Mouse (Mus musculus): ENCODE measurements around the gene Galm. TPM values are rescaled to one million over a fixed set of nuclear protein-coding genes. Genes with fewer than 3 reads are reported as not detected.

Gene Galm
- polyA plus RNA-seq, 1 experiment from 2014 or later, result 16.4 TPM

DNA sequence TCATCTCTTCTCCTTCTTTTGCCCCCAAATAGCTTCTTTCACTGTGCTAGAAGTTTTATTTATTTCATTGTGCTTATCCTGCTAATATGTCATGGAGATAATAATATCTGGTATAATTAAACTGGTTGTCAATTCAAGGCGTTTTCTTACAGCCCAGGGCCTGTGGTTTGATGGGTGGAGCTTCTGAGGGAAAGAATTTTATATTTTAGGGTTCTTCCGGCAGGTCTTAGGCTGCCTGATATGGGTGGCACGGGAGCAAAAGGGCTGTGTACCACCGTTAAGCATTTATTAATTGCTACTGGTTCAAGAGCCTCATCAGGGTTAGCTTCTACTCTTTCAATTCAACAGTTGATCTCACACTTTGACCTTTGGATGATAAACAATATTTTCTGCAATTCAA is 5.2 kb downstream of the Galm start:
- Histone ChIP-seq H3K9ac (ENCODE audit: low read depth, low read length) (no peak overlapping the region), H3K27me3 (ENCODE audit: control insufficient read depth, insufficient read depth, low read length) (no peaks in the 10 kb centered on the region), H3K4me1 (ENCODE audit: control insufficient read depth, insufficient read depth, low read length) (peaks cover 7% of the 10 kb centered on the region; the same call in 1 of the 2 replicates), H3K4me3 (ENCODE audit: low read length) (no peak overlapping the region), H3K27ac (ENCODE audit: low read depth, low read length) (no peak overlapping the region), H3K4me2 (replicated peaks; ENCODE audit: low read depth, low read length) (no peak overlapping the region), H3K36me3 (ENCODE audit: control insufficient read depth, insufficient read depth, low read length) (no peaks in the 10 kb centered on the region), H3K9me3 (ENCODE audit: control insufficient read depth, low read length) (no peaks in the 10 kb centered on the region)
- no peak for ATAC-seq (ENCODE audit: low FRiP score, low TSS enrichment)
- WGBS, result 75% methylated on average over 4 of the region's 4 CpGs

DNA sequence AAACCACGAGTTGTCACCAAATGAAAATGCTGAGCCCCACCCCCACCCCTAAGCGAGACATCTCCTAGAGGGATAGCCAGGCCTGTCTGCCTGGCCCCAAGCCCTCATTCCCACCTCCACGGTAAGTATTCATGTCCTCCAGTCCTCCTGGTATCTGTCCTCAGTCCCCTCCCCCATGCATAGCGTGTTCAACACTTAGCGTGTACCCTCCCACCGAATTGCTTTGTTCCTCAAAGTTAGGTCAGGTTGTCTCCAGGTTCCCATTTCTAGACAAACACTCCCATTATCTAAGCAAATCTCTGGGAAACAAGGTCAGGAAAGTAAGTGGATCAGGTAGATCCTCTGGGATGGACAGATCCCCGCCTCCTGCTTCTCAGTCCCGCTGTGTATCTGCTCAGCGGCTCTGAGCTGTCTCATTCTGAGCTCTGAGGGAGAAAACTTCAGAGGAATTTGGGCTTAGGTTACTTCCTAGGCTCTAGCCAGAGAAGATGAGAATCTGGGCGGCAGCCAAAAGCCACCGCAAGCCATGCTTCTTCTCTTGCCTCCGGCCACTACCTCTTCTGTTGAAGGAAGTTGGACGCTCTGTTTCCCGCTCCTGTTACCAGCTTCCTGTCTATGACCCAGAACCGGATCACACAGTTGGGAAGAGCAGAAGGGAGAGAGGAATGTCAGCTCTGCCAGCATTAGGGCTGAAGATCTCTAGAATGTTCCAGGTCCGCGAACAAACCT is 11.3 kb downstream of the Galm start:
- Histone ChIP-seq H3K27ac (ENCODE audit: low read depth, low read length) (no peak overlapping the region), H3K4me3 (ENCODE audit: low read length) (no peak overlapping the region)
- 82% methylated on average over 17 of the region's 17 CpGs for WGBS

DNA sequence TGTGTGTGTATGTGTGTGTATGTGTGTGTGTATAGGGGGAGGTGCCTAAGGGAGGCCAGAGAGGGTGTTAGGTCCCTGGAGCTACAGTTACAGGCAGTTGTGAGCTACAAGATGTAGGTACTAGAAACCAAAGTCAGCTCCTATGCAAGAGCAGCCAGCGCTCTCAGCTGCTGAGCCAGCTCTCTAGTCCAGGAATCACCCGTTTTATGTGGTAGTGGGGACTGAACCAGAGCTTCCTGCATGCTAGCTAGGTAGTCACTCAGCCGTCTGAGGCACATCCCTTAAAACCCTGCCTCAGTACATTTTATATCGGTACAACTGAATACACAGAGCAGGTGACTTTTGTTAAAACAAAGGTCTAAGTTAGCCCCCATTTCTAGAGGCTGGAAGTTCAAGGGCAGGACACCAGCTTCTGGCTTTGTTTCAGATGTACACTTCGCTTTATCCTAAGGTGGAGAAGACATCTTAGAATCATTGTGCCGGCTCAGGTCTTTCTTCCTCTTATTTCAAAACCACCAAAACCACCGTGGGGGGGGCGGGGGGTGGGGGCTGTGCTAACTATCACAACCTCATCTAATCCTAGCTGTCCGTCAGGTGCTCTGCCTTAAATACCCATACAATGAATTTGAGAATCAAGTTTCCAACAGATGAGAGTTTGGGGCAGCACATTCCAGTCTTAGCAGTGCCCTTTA is 12.6 kb downstream of the Galm start:
- no peaks in the 10 kb centered on the region for H3K4me1 ChIP-seq (ENCODE audit: control insufficient read depth, insufficient read depth, low read length)
- H3K36me3 ChIP-seq (ENCODE audit: control insufficient read depth, insufficient read depth, low read length), result no peaks in the 10 kb centered on the region
- no peak overlapping the region for H3K27ac ChIP-seq (ENCODE audit: low read depth, low read length)
- 78% methylated on average over 9 of the region's 9 CpGs for WGBS
- no peaks in the 10 kb centered on the region for H3K9me3 ChIP-seq (ENCODE audit: control insufficient read depth, low read length)
- no peaks in the 10 kb centered on the region for H3K27me3 ChIP-seq (ENCODE audit: control insufficient read depth, insufficient read depth, low read length)
- H3K4me2 ChIP-seq (replicated peaks; ENCODE audit: low read depth, low read length), result no peak overlapping the region
- no peak overlapping the region for H3K9ac ChIP-seq (ENCODE audit: low read depth, low read length)
- H3K4me3 ChIP-seq (ENCODE audit: low read length), result no peak overlapping the region
- ATAC-seq (ENCODE audit: low FRiP score, low TSS enrichment), result no peak

More for the DNA sequence above, 11.3 kb downstream of the Galm start:
- Histone ChIP-seq H3K4me1 (ENCODE audit: control insufficient read depth, insufficient read depth, low read length) (no peaks in the 10 kb centered on the region), H3K36me3 (ENCODE audit: control insufficient read depth, insufficient read depth, low read length) (no peaks in the 10 kb centered on the region), H3K9ac (ENCODE audit: low read depth, low read length) (no peak overlapping the region), H3K27me3 (ENCODE audit: control insufficient read depth, insufficient read depth, low read length) (no peaks in the 10 kb centered on the region), H3K4me2 (replicated peaks; ENCODE audit: low read depth, low read length) (no peak overlapping the region), H3K9me3 (ENCODE audit: control insufficient read depth, low read length) (no peaks in the 10 kb centered on the region)
- no peak for ATAC-seq (ENCODE audit: low FRiP score, low TSS enrichment)

DNA sequence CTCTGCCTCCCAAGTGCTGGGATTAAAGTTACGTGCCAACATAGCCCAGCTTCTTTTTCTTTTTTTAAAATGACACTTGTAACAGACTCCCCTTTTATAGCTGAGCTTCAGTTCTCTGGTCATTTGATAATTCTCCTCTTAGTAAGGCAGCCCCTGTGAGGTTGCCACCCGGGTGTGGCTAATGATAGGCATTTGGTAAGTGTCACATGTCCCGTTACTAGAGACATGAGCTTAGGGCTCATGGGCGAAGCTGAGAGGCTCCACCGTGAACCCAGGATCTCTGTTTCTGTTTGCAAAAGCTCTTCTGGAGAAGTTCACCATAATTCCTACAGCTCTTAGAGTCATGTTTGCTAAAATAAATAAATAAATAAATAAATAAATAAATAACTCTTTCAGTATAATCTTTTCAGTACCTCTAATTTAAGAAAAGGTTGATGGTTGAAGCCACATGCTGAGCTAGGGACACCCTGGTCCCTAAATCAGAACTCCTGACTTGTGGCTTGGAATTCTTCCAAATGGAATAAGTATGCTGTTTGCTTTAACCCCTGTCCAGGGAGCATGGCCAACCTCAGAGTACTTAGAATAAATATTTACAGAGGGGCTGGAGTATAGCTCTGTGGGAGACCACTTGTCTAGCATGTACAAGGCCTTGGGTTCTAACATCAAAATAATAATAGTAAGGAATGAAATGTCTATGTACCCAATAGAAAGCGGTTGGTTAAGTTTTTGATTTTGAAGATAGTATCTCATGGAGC is 16.4 kb downstream of the Galm start:
- no peak overlapping the region for H3K4me3 ChIP-seq (ENCODE audit: low read length)
- H3K4me1 ChIP-seq (ENCODE audit: control insufficient read depth, insufficient read depth, low read length), result peaks cover 8% of the 10 kb centered on the region; the same call in 1 of the 2 replicates
- H3K9me3 ChIP-seq (ENCODE audit: control insufficient read depth, low read length), result no peaks in the 10 kb centered on the region
- no peak; the same call in 1 of the 2 replicates for ATAC-seq (ENCODE audit: low FRiP score, low TSS enrichment)
- WGBS, result 76% methylated on average over 6 of the region's 6 CpGs
- no peaks in the 10 kb centered on the region for H3K27me3 ChIP-seq (ENCODE audit: control insufficient read depth, insufficient read depth, low read length)
- no peak overlapping the region for H3K9ac ChIP-seq (ENCODE audit: low read depth, low read length)
- no peak overlapping the region for H3K27ac ChIP-seq (ENCODE audit: low read depth, low read length)
- H3K4me2 ChIP-seq (replicated peaks; ENCODE audit: low read depth, low read length), result no peak overlapping the region
- no peaks in the 10 kb centered on the region for H3K36me3 ChIP-seq (ENCODE audit: control insufficient read depth, insufficient read depth, low read length)

DNA sequence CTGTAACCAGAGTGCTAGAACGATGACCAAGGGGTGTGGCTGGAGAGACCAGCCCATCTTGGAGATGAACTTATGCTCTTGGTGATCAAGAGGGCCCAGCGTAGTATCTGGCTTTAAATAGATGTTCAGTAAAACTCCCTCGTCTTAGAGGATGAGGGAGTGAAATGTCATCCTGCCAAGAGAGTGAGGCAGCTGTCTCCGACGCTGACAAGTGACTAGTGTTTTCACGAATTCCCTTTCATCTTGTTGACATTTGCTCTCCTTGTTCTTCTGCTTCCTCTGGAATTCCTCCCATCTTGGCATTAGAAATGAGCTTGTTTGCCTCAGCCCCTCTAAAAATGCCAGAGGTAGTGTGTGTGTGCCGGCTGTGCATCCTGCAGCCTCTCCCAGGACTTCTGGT is 17.9 kb downstream of the Galm start:
- peaks cover 12% of the 10 kb centered on the region; the same call in 1 of the 2 replicates for H3K4me1 ChIP-seq (ENCODE audit: control insufficient read depth, insufficient read depth, low read length)
- no peak overlapping the region for H3K9ac ChIP-seq (ENCODE audit: low read depth, low read length)
- H3K4me3 ChIP-seq (ENCODE audit: low read length), result no peak overlapping the region
- no peak overlapping the region for H3K4me2 ChIP-seq (replicated peaks; ENCODE audit: low read depth, low read length)
- H3K27ac ChIP-seq (ENCODE audit: low read depth, low read length), result no peak overlapping the region
- WGBS, result 50% methylated on average over 7 of the region's 7 CpGs
- no peaks in the 10 kb centered on the region for H3K9me3 ChIP-seq (ENCODE audit: control insufficient read depth, low read length)
- no peaks in the 10 kb centered on the region for H3K36me3 ChIP-seq (ENCODE audit: control insufficient read depth, insufficient read depth, low read length)
- ATAC-seq (ENCODE audit: low FRiP score, low TSS enrichment), result no peak
- H3K27me3 ChIP-seq (ENCODE audit: control insufficient read depth, insufficient read depth, low read length), result no peaks in the 10 kb centered on the region

DNA sequence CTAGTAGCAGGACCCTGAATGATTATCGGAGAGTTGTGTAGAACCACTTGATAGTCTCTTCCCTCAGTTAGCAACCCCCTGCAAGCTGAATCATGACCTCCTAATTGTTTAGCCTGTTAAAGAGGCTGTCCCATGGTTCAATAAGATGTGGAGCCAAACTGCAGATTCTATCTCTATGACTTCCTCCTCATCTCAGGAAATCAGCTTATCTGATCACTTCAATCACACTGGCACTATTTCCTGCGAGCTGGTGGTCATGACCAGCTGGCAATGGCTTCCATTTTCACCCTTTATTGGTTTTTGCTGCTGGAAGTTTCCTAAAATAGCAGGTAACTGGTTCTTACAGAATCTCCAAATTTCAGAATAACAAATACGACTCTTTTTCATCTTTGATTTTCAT is 18.5 kb downstream of the Galm start:
- no peak overlapping the region for H3K4me2 ChIP-seq (replicated peaks; ENCODE audit: low read depth, low read length)
- no peaks in the 10 kb centered on the region for H3K36me3 ChIP-seq (ENCODE audit: control insufficient read depth, insufficient read depth, low read length)
- H3K4me3 ChIP-seq (ENCODE audit: low read length), result no peak overlapping the region
- H3K9ac ChIP-seq (ENCODE audit: low read depth, low read length), result no peak overlapping the region
- no peak overlapping the region for H3K27ac ChIP-seq (ENCODE audit: low read depth, low read length)
- no peaks in the 10 kb centered on the region for H3K9me3 ChIP-seq (ENCODE audit: control insufficient read depth, low read length)
- peaks cover 12% of the 10 kb centered on the region; the same call in 1 of the 2 replicates for H3K4me1 ChIP-seq (ENCODE audit: control insufficient read depth, insufficient read depth, low read length)
- WGBS, result 75% methylated on average over 3 of the region's 3 CpGs
- H3K27me3 ChIP-seq (ENCODE audit: control insufficient read depth, insufficient read depth, low read length), result no peaks in the 10 kb centered on the region
- no peak for ATAC-seq (ENCODE audit: low FRiP score, low TSS enrichment)

DNA sequence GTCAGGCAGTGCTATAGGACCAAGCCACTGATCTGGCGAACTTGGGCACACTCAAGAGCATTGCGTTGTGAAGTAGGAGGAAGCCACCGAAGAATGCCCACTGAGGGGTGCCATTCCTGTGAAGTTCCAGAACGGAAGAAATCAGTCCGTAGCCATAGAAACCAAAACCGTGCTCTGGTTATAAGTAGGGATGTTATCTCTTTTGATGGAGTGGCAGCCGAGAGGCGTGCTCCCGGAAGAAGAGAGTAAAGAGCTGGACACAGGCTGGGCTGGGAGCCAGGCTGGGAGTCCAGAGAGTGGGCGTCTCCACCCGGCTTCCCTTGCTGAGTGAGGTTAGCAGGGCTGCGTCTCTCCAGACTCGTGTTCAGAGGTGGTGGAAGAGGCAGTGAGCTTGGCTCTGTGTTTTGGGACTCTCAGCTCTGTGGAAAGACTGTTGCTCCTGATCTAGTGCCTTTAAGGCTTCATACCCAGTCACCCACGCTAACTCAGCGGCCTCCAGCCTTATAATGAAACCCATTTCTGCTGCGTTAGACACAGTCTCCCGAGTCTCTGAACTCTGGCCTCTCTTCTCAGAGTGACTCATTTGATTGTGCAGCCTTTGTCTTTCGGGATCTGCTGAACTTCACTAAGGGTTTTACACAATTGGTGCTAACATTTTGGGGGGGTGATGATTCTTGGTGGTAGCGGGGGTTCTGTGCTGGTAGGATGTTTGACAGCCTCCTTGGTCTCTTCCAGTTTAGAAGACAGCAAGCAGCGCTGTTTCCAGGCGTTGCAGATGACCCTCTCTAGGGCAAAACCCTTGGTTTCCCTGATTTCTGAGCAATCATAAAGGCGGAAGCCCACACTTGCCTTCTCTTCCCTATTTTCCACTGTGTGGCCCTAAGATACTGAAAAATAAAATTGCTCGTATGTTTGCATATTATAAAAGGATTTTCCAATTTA is 21.1 kb downstream of the Galm start:
- Histone ChIP-seq H3K36me3 (ENCODE audit: control insufficient read depth, insufficient read depth, low read length) (no peaks in the 10 kb centered on the region), H3K9ac (ENCODE audit: low read depth, low read length) (no peak overlapping the region), H3K27me3 (ENCODE audit: control insufficient read depth, insufficient read depth, low read length) (no peaks in the 10 kb centered on the region), H3K27ac (ENCODE audit: low read depth, low read length) (no peak overlapping the region), H3K9me3 (ENCODE audit: control insufficient read depth, low read length) (no peaks in the 10 kb centered on the region), H3K4me2 (replicated peaks; ENCODE audit: low read depth, low read length) (peak overlapping the region; percentile 26; the same call in 1 of the 2 replicates), H3K4me3 (ENCODE audit: low read length) (no peak overlapping the region), H3K4me1 (ENCODE audit: control insufficient read depth, insufficient read depth, low read length) (peaks cover 12% of the 10 kb centered on the region; the same call in 1 of the 2 replicates)
- 61% methylated on average over 23 of the region's 23 CpGs for WGBS
- ATAC-seq (ENCODE audit: low FRiP score, low TSS enrichment), result peak; percentile 78

DNA sequence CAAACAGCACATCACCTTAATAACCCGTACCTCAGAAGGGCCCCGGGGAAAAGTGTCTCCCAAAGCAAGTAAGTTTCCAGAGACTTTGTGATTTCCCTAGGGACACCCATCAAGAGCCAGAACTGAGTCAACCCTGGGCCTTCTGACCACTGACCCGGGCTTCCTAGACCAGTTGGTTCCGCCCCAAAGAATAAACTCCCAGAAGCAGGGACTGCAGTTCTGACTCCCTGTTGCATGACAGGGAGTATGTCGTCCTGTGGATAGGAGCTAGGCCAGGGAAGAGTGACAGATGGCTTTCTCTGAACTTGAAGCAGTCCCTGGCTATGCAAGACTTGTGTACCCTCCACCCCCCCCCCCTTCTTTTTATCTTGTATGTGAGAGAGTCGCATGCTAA is 21.7 kb downstream of the Galm start:
- Histone ChIP-seq H3K9ac (ENCODE audit: low read depth, low read length) (no peak overlapping the region), H3K27ac (ENCODE audit: low read depth, low read length) (no peak overlapping the region), H3K36me3 (ENCODE audit: control insufficient read depth, insufficient read depth, low read length) (no peaks in the 10 kb centered on the region), H3K4me1 (ENCODE audit: control insufficient read depth, insufficient read depth, low read length) (peaks cover 12% of the 10 kb centered on the region; the same call in 1 of the 2 replicates), H3K4me3 (ENCODE audit: low read length) (no peak overlapping the region), H3K4me2 (replicated peaks; ENCODE audit: low read depth, low read length) (no peak overlapping the region), H3K9me3 (ENCODE audit: control insufficient read depth, low read length) (no peaks in the 10 kb centered on the region), H3K27me3 (ENCODE audit: control insufficient read depth, insufficient read depth, low read length) (no peaks in the 10 kb centered on the region)
- 73% methylated on average over 6 of the region's 6 CpGs for WGBS
- ATAC-seq (ENCODE audit: low FRiP score, low TSS enrichment), result no peak
